Mouse (Mus musculus) layer of hippocampus, adult 2 months (tissue): ENCODE results near the gene Timm50. TPM values are rescaled to one million over a fixed set of nuclear protein-coding genes. Genes with fewer than 3 reads are reported as not detected.

Source experiments
- DNase-seq, 2 experiments: peaks; one replicate each; pipeline ENCODE4 v3.0.0; 2022; ENCODE audit warnings: low spot score in 2 of 2
- H3K27ac ChIP-seq: fragments of 200-600 bp; 2 replicates; pipeline ENCODE4 v1.8.1; 2022
- H3K4me3 ChIP-seq: fragments of 200-600 bp; 2 replicates; pipeline ENCODE4 v1.8.1; 2022; ENCODE audit warnings: mild to moderate bottlenecking
- CTCF ChIP-seq: fragments of 200-600 bp; conservative IDR thresholded peaks from 2 replicates; pipeline ENCODE4 v1.8.1; 2022; ENCODE audit warnings: antibody characterized with exemption, mild to moderate bottlenecking, moderate library complexity
- long read RNA-seq, 2 experiments: library from polyadenylated mRNA; stranded (forward); transcript quantifications; one replicate each; pipeline ENCODE4 v2.0.0; 2021; ENCODE audit warnings: borderline mapping rate in 2 of 2
- total RNA-seq, 2 experiments: library from RNA; stranded (reverse); gene quantifications; 2 replicates each; pipeline ENCODE4 v1.2.3; 2021

Gene Timm50
- 10 to 100 TPM; 37.8 to 38.5 TPM for total RNA-seq
- long read RNA-seq, experiment 1, transcript Timm50-201 (11 exons, 1,515 nt): major isoform, 41 of 46 reads
- long read RNA-seq, experiment 1, partial matches to known transcripts: 0 of 46 reads
- long read RNA-seq, experiment 1, other reads (novel, unspliced or antisense): 5 of 46 reads
- long read RNA-seq, experiment 2, transcript Timm50-201 (11 exons, 1,515 nt): major isoform, 47 of 62 reads
- long read RNA-seq, experiment 2, partial matches to known transcripts: 1 of 62 reads
- long read RNA-seq, experiment 2, other reads (novel, unspliced or antisense): 14 of 62 reads

DNA sequence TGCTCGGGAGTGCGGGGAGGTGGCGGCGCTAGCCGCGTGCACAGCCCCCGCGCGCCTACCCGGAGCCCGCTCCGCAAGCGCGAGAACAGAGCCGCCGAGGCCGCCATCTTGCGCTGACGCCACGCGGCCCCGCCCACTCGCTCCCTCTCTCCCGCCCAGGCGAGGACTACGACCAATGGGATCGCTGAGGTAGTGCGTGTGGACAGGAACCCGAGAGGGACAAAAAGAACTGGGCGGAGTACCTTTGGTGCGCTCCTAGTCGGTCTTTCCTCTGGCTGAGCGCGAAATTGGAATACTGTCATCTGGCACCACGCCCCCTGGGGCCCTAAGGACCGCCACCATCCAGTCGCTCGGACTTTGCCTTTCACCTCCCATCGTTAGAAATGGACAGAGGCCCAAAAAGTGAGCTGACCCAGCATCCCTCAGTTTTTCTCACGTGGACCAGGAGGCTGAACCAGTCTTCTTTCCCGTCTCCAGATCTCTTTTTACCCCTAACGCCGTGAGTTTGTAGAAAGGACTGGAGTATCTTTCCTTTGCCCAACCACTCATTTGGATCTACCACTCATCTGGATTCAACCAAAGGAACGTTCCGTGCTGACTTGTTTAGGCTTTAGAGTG is at the start of gene Timm50:
Timm50 (minus strand) TSS at position 147 of the 618 bp plus-strand sequence.
- Histone ChIP-seq H3K4me3 (peak within 1 kb of the TSS; percentile 89), H3K27ac (peak within 1 kb of the TSS; percentile 88)
- DNase-seq: peak; percentile 98
- TF ChIP-seq CTCF: peak; percentile 12; the same call in 1 of the 2 replicates

DNA sequence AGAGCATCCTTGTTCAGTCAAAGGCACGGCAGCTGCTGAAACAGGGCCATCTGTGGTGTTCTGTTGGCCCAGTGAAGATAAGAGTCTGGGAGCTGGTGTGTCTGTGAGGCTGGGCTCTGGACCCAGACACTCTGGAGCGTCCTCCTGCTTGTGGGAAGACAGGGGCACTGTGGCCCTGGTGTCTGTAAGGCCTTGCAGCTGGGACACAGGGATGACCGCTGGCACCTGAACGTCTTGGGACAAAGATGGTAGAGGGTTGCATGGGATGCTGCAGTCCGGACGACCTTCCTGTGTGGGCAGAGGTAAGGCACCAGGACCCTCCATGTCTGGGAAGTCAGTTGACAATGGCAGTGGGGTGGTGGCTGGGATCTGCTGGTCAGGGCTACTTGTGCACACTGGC is 48.4 kb upstream of the Timm50 start:
- no peak overlapping the region for H3K4me3 ChIP-seq
- 0 out of 2 replicates have a peak overlapping the region, but pooled peaks have one; percentile 3 for H3K27ac ChIP-seq
- no peak for TF ChIP-seq CTCF
- DNase-seq: no peak

GRCm38 (mm10) chr7:28359854-28360253 is 48.0 kb upstream of the Timm50 start:
- Histone ChIP-seq H3K4me3 (no peak overlapping the region), H3K27ac (0 out of 2 replicates have a peak overlapping the region, but pooled peaks have one; percentile 3)
- DNase-seq: no peak
- TF ChIP-seq CTCF: no peak

- Histone ChIP-seq H3K27ac (no peak overlapping the region), H3K4me3 (no peak overlapping the region)
- no peak for TF ChIP-seq CTCF
- no peak for DNase-seq
Observed at GRCm38 (mm10) chr7:28358431-28358830, 46.6 kb upstream of the Timm50 start.

DNA sequence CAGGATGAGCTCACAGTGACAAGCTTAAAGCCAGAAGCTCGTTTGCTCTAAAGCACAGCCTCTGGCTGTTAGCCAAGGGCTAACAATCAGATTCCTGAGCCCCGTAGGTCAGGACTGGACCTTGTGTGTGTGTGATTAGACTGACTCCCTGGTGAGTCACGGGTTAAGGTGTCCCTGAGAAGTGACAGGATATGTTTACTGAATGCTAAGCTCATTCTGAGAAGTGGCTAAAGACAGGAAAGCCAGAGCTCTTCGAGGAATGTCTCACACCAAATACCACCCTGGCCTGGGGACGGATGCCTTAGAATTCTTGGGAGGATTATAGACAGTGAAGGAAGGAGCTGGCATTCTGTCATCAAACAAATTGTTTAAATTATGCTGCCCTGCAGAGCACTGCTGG is 46.1 kb upstream of the Timm50 start:
- H3K4me3 ChIP-seq: no peak overlapping the region
- no peak overlapping the region for H3K27ac ChIP-seq
- no peak for DNase-seq
- TF ChIP-seq CTCF: no peak

DNA sequence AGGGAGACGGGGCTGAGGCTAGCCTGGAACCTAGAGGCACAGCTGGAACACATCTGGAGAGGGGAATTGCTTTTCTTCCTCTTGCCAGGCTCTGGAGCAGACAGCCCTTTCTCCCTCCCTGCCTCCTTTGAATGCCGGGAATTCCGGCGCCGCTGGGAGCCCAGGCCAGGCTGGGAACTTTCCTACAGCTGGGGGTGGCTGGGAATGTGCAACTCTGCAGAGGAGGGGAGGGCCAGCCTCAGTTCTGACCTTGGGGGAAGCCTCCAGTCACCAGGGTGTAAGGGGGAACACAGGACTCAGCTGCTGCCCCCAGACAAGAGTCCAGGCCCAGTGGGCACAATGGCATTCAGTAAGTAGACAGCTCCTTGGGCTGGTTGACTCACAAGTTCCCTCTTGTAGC is 45.1 kb upstream of the Timm50 start:
- Histone ChIP-seq H3K4me3 (no peak overlapping the region), H3K27ac (0 out of 2 replicates have a peak overlapping the region, but pooled peaks have one; percentile 25)
- no peak for DNase-seq
- TF ChIP-seq CTCF: no peak

DNA sequence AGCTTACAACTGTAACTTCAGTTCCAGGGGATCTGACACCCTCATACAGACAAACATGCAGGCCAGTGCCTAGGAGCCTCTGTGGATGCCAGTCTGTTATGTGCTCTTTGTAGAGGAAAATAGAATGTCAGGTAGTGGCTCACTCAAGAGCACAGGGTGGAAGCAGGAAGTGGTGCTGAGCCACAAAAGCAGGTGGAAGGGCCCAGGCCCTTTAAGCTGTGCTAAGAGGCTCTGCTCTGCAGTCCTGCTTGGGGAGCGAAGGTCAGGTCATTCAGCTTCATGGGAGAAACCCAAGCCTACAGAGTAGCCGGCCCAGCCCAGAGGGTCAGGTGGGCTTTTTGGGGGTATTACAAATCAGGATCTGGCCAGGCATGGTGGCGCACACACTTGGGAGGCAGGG is 43.3 kb upstream of the Timm50 start:
- TF ChIP-seq CTCF: no peak
- Histone ChIP-seq H3K27ac (no peak overlapping the region), H3K4me3 (no peak overlapping the region)
- no peak for DNase-seq

- no peak for DNase-seq
- Histone ChIP-seq H3K4me3 (no peak overlapping the region), H3K27ac (no peak overlapping the region)
- no peak for TF ChIP-seq CTCF
Observed at GRCm38 (mm10) chr7:28354596-28354995, 42.7 kb upstream of the Timm50 start.

DNA sequence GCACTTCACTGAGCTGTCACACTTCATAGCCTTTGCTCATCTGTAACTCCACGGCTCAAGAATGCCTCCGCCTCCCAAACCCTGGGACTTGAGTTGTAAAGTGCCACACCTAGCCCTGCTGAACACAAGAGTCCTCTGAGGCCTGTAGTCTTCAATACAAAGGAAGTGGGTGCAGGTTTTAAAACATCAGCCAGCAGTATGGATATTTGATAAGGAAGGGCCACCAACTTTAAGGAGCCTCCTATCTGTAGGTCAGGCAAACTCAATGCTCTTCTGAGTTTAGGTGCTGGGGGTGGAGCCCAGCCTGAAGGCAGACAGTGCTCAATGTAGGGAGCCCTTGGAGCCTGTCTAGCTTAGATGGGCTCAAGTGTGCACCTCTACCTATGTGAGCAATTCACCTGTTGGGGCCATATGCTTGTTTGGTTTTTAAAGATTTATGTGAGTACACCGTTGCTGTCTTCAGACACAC is 42.3 kb upstream of the Timm50 start:
- no peak for TF ChIP-seq CTCF
- Histone ChIP-seq H3K4me3 (no peak overlapping the region), H3K27ac (no peak overlapping the region)
- no peak for DNase-seq

DNA sequence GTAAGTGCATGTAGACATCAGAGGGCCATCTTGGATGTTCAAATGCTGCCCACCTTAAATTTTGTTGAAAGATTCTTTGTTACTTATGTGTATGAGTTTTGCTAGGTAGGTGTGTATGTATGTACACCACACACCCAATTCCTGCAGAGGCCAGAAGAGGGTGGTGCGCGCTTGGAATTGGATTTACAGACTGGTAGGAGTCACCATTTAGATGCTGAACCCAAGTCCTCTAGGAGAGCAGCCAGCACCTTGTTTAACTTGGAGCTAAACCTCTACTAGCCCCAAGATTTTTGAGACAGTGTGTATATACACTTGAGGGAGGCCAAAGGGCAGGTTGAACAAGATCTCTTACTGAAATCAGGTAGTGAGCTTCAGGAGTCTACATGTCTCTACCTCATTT is 41.4 kb upstream of the Timm50 start:
- Histone ChIP-seq H3K27ac (no peak overlapping the region), H3K4me3 (no peak overlapping the region)
- DNase-seq: no peak
- peak; percentile 22; the same call in 1 of the 2 replicates for TF ChIP-seq CTCF

- peak overlapping the region; percentile 83 for H3K4me3 ChIP-seq
- H3K27ac ChIP-seq: peak overlapping the region; percentile 90; the same call in 1 of the 2 replicates
- no peak for TF ChIP-seq CTCF
- no peak for DNase-seq
Observed at GRCm38 (mm10) chr7:28351676-28352191, 39.9 kb upstream of the Timm50 start.

DNA sequence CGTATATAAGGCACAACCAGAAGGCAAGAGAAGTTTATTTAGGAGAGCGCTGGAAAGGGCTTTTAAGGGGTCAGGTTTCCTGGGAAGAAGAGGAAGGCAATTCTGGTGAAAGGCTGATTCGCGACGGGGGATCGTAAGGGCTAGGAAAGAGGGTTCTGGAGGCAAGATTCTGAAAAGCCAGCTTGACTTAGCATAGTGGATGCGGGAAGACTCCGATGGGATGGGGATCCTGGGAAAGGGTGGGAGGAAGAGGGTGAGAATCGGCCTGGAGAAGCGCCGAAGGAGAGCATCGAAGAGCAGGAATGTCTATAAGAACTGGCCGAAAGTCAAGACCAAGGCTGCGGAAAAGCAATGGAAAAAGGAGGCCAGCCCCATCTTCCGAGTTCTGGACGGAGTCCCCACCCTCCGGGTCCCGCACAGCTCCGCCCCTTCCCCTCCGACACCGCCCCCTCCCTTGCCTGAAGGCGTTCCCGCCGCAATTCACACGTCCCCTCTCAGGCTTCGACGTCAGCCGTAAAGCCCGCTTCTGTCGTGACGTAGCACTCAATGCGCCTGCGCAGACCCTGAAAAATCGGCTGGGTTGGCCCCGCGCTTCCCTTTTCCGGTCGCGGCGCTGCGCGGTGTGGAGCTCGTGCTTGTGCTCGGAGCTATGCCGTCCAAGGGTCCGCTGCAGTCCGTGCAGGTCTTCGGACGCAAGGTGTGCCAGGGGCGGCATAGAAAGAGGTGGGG is 38.4 kb upstream of the Timm50 start, which contains the start of gene Rps16:
Rps16 (plus strand) TSS at position 498 of the 729 bp plus-strand sequence.
- no peak for TF ChIP-seq CTCF
- Histone ChIP-seq H3K27ac (peak within 1 kb of the TSS; percentile 90), H3K4me3 (peak within 1 kb of the TSS; percentile 83)
- DNase-seq: peak; percentile 97 to 99

- H3K4me3 ChIP-seq: no peak overlapping the region
- H3K27ac ChIP-seq: no peak overlapping the region
- peak; percentile 55 for TF ChIP-seq CTCF
- DNase-seq: no peak
Observed at GRCm38 (mm10) chr7:28348601-28349000, 36.7 kb upstream of the Timm50 start.
